Mouse (Mus musculus): Measurements from ENCODE around the gene Tbce.

Tbce gene

GRCm38 (mm10) chr13:14039292-14039965 is at the start of gene Tbce:
TSS of gene Tbce (minus strand) at chr13:14039638.
- in situ Hi-C loops (cut with MboI; ENCODE audit: low sequenced_read_pairs) = no loop called here

GRCm38 (mm10) chr13:14088669-14089068 is 49.2 kb upstream of the Tbce start:
- in situ Hi-C loops (cut with MboI; ENCODE audit: low sequenced_read_pairs) = no loop called here

- in situ Hi-C loops (cut with MboI; ENCODE audit: low sequenced_read_pairs) = no loop called here
These were observed 35.9 kb upstream of the Tbce start for GRCm38 (mm10) chr13:14075326-14075725.

GRCm38 (mm10) chr13:14074371-14074770 is 34.9 kb upstream of the Tbce start:
- in situ Hi-C loops (cut with MboI; ENCODE audit: low sequenced_read_pairs) = no loop called here

GRCm38 (mm10) chr13:14069291-14069690 is 29.9 kb upstream of the Tbce start:
- in situ Hi-C loops (cut with MboI; ENCODE audit: low sequenced_read_pairs) = no loop called here

- in situ Hi-C loops (cut with MboI; ENCODE audit: low sequenced_read_pairs) = no loop called here
These were observed 28.6 kb upstream of the Tbce start for GRCm38 (mm10) chr13:14068035-14068434.

GRCm38 (mm10) chr13:14065701-14066100 is 26.3 kb upstream of the Tbce start:
- in situ Hi-C loops (cut with MboI; ENCODE audit: low sequenced_read_pairs) = no loop called here

- in situ Hi-C loops (cut with MboI; ENCODE audit: low sequenced_read_pairs) = no loop called here
These were observed 25.6 kb upstream of the Tbce start for GRCm38 (mm10) chr13:14065028-14065380.

- in situ Hi-C loops (cut with MboI; ENCODE audit: low sequenced_read_pairs) = no loop called here
These were observed 25.0 kb upstream of the Tbce start for GRCm38 (mm10) chr13:14064341-14065027.

GRCm38 (mm10) chr13:14063942-14064271 is 24.5 kb upstream of the Tbce start:
- in situ Hi-C loops (cut with MboI; ENCODE audit: low sequenced_read_pairs) = no loop called here

GRCm38 (mm10) chr13:14063013-14063941 is 23.8 kb upstream of the Tbce start, which contains the start of the genes Arid4b and Ggps1:
TSS of gene Arid4b (plus strand) at chr13:14063232.
TSS of gene Ggps1 (minus strand) at chr13:14063488.
- in situ Hi-C loops (cut with MboI; ENCODE audit: low sequenced_read_pairs) = no loop called here

- in situ Hi-C loops (cut with MboI; ENCODE audit: low sequenced_read_pairs) = no loop called here
These were observed 23.0 kb upstream of the Tbce start for GRCm38 (mm10) chr13:14062209-14063012.

- in situ Hi-C loops (cut with MboI; ENCODE audit: low sequenced_read_pairs) = no loop called here
These were observed 20.1 kb upstream of the Tbce start for GRCm38 (mm10) chr13:14059582-14059981.

GRCm38 (mm10) chr13:14056801-14057200 is 17.4 kb upstream of the Tbce start:
- in situ Hi-C loops (cut with MboI; ENCODE audit: low sequenced_read_pairs) = no loop called here

GRCm38 (mm10) chr13:14049878-14050277 is 10.4 kb upstream of the Tbce start:
- in situ Hi-C loops (cut with MboI; ENCODE audit: low sequenced_read_pairs) = no loop called here

GRCm38 (mm10) chr13:14044521-14044920 is 5.1 kb upstream of the Tbce start:
- in situ Hi-C loops (cut with MboI; ENCODE audit: low sequenced_read_pairs) = no loop called here

GRCm38 (mm10) chr13:14043851-14044250 is 4.4 kb upstream of the Tbce start:
- in situ Hi-C loops (cut with MboI; ENCODE audit: low sequenced_read_pairs) = no loop called here

GRCm38 (mm10) chr13:14040186-14040585 is 748 bp upstream of the Tbce start:
- in situ Hi-C loops (cut with MboI; ENCODE audit: low sequenced_read_pairs) = no loop called here

- in situ Hi-C loops (cut with MboI; ENCODE audit: low sequenced_read_pairs) = no loop called here
These were observed 537 bp downstream of the Tbce start for GRCm38 (mm10) chr13:14038911-14039291.

GRCm38 (mm10) chr13:14035875-14036630 is 3.4 kb downstream of the Tbce start:
- in situ Hi-C loops (cut with MboI; ENCODE audit: low sequenced_read_pairs) = no loop called here

Measured in CH12F3 (cell line).